Mouse (Mus musculus) cerebellum, adult 18-20 months (tissue): Measurements from ENCODE around the gene Limch1.

ENCODE experiments used
- DNase-seq, 2 experiments: peaks; one replicate each; pipeline ENCODE4 v3.0.0; 2021

Limch1 gene

GRCm38 (mm10) chr5:66747761-66748430 lies 2.3 kb downstream of the Limch1 start:
- DNase-seq, result no peak

GRCm38 (mm10) chr5:66748448-66749115 lies 3.0 kb downstream of the Limch1 start:
- no peak for DNase-seq

GRCm38 (mm10) chr5:66750641-66751040 lies 5.0 kb downstream of the Limch1 start:
- DNase-seq, result peak; percentile 42 to 56

GRCm38 (mm10) chr5:66751332-66751980 lies 5.8 kb downstream of the Limch1 start:
- no peak for DNase-seq

- DNase-seq, result no peak
These were observed 8.0 kb downstream of the Limch1 start for GRCm38 (mm10) chr5:66753620-66754019.

GRCm38 (mm10) chr5:66756821-66757705 lies 11.4 kb downstream of the Limch1 start:
- DNase-seq, result no peak

GRCm38 (mm10) chr5:66757706-66758237 lies 12.1 kb downstream of the Limch1 start:
- DNase-seq, result no peak

- DNase-seq, result no peak
These were observed 13.7 kb downstream of the Limch1 start for GRCm38 (mm10) chr5:66759354-66759753.

- peak; percentile 29 to 33 for DNase-seq
These were observed 15.1 kb downstream of the Limch1 start for GRCm38 (mm10) chr5:66760747-66761146.

- no peak for DNase-seq
These were observed 16.4 kb downstream of the Limch1 start for GRCm38 (mm10) chr5:66762006-66762405.

GRCm38 (mm10) chr5:66764129-66764528 lies 18.5 kb downstream of the Limch1 start:
- no peak for DNase-seq

GRCm38 (mm10) chr5:66765911-66766310 lies 20.3 kb downstream of the Limch1 start:
- DNase-seq, result no peak

GRCm38 (mm10) chr5:66768034-66768433 lies 22.4 kb downstream of the Limch1 start:
- no peak for DNase-seq

- DNase-seq, result no peak
These were observed 23.4 kb downstream of the Limch1 start for GRCm38 (mm10) chr5:66769070-66769469.

- DNase-seq, result no peak
These were observed 23.9 kb downstream of the Limch1 start for GRCm38 (mm10) chr5:66769558-66769957.

GRCm38 (mm10) chr5:66777999-66778710 lies 32.5 kb downstream of the Limch1 start:
- DNase-seq, result no peak

- no peak for DNase-seq
These were observed 34.7 kb downstream of the Limch1 start for GRCm38 (mm10) chr5:66780371-66780770.

GRCm38 (mm10) chr5:66781507-66781906 lies 35.9 kb downstream of the Limch1 start:
- no peak for DNase-seq

- no peak for DNase-seq
These were observed 37.2 kb downstream of the Limch1 start for GRCm38 (mm10) chr5:66782851-66783250.

- DNase-seq, result no peak
These were observed 39.2 kb downstream of the Limch1 start for GRCm38 (mm10) chr5:66784624-66785361.

- DNase-seq, result no peak
These were observed 40.5 kb downstream of the Limch1 start for GRCm38 (mm10) chr5:66785995-66786620.
